Mouse (Mus musculus): ENCODE measurements around the gene Psmg3. TPM values are rescaled to one million over a fixed set of nuclear protein-coding genes. Genes with fewer than 3 reads are reported as not detected.

The Psmg3 gene
- 23.6 and 24.4 TPM in 2 replicates for polyA plus RNA-seq (2012; rRNA removed)

DNA sequence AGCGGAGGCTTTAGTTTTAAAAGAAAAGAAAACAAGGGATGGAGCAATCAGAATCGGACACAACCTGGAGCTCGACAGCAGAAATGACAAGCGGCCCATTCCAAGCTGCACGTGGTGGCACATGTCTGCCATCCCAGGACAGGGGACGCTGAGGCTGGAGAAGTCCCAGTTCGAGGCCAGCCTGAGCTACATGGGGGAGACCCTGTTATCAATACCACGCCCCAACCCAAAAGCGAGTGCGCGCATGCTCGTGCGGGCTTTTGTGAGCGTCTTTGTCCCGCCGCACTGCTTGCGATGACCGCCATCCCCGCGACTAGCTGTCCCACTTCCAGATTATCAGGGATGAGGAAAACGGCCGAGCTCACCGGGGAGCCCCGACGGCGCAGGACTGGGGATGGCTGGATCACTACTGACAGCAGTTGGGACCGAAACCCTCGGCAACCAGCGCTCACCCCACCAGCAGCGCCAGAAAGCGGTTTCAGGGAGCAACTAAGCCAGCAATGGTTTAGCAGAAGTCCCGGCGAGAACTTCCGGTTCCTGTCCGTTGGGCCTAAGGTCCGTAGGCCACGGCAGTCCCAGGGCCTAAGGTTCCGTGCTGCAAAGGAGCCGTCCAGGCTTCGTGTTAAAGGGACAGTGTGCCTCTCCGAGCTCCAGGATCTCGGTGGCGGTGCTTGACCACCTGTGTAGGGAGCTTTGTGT lies at the start of gene Psmg3, which contains the start of gene Gm26938:
Psmg3 (minus strand) TSS at position 529 of the 699 bp plus-strand sequence.
Gm26938 (minus strand) TSS at position 51 of the 699 bp plus-strand sequence.
- peak; percentile 96 for DNase-seq
- TF ChIP-seq CTCF (IDR thresholded peaks at IDR 0.05; ENCODE audit: insufficient read depth, low read length) (no peak), POLR2A (IDR thresholded peaks at IDR 0.05; ENCODE audit: borderline replicate concordance, extremely low read depth, low read depth, low read length) (peak; percentile 90; the same call in 1 of the 2 replicates)
- Histone ChIP-seq H3K4me1 (ENCODE audit: control insufficient read depth, insufficient read depth, low read length) (peaks cover 12% of the 10 kb centered on the region), H3K4me3 (replicated peaks; ENCODE audit: extremely low read depth, low read depth, low read length) (peak within 1 kb of the TSS; percentile 92)
- under 1% methylated on average over 43 of the region's 43 CpGs for WGBS

- 57% methylated on average over 1 of the region's 1 CpGs for WGBS
- Histone ChIP-seq H3K4me3 (replicated peaks; ENCODE audit: extremely low read depth, low read depth, low read length) (no peak overlapping the region), H3K4me1 (ENCODE audit: control insufficient read depth, insufficient read depth, low read length) (no peaks in the 10 kb centered on the region)
- TF ChIP-seq POLR2A (IDR thresholded peaks at IDR 0.05; ENCODE audit: borderline replicate concordance, extremely low read depth, low read depth, low read length) (no peak), CTCF (IDR thresholded peaks at IDR 0.05; ENCODE audit: insufficient read depth, low read length) (no peak)
- peak; percentile 13 for DNase-seq
Observed at GRCm38 (mm10) chr5:139871526-139871925, 44.8 kb upstream of the Psmg3 start.

DNA sequence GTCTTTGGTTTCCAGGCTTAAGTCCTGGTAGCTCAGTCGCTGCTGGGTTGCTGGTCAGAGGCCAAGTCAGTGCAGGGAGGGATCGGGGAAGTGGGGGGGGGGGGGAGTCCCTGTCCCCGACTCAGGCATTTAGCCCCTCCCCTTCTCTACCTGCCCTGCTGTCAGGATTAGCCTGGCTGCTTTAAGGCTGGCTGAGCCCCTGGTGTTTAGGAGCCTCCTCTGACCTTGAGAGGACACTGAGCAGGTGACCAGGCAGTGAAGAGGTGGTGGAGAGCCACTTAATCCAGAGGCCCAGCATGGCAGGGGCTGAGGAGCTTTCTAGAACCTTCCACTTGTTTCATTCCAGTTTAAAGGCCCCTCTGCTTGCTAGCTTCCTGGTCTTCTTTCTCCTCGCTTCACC lies 44.2 kb upstream of the Psmg3 start:
- no peak for TF ChIP-seq CTCF (IDR thresholded peaks at IDR 0.05; ENCODE audit: insufficient read depth, low read length)
- no peak for TF ChIP-seq POLR2A (IDR thresholded peaks at IDR 0.05; ENCODE audit: borderline replicate concordance, extremely low read depth, low read depth, low read length)
- peak; percentile 39 for DNase-seq
- Histone ChIP-seq H3K4me1 (ENCODE audit: control insufficient read depth, insufficient read depth, low read length) (no peaks in the 10 kb centered on the region), H3K4me3 (replicated peaks; ENCODE audit: extremely low read depth, low read depth, low read length) (no peak overlapping the region)
- 14% methylated on average over 4 of the region's 4 CpGs for WGBS

GRCm38 (mm10) chr5:139862759-139863158 lies 36.1 kb upstream of the Psmg3 start:
- Histone ChIP-seq H3K4me3 (replicated peaks; ENCODE audit: extremely low read depth, low read depth, low read length) (no peak overlapping the region), H3K4me1 (ENCODE audit: control insufficient read depth, insufficient read depth, low read length) (no peaks in the 10 kb centered on the region)
- TF ChIP-seq CTCF (IDR thresholded peaks at IDR 0.05; ENCODE audit: insufficient read depth, low read length) (no peak), POLR2A (IDR thresholded peaks at IDR 0.05; ENCODE audit: borderline replicate concordance, extremely low read depth, low read depth, low read length) (no peak)
- peak; percentile 63 for DNase-seq
- WGBS = 12% methylated on average over 4 of the region's 4 CpGs

DNA sequence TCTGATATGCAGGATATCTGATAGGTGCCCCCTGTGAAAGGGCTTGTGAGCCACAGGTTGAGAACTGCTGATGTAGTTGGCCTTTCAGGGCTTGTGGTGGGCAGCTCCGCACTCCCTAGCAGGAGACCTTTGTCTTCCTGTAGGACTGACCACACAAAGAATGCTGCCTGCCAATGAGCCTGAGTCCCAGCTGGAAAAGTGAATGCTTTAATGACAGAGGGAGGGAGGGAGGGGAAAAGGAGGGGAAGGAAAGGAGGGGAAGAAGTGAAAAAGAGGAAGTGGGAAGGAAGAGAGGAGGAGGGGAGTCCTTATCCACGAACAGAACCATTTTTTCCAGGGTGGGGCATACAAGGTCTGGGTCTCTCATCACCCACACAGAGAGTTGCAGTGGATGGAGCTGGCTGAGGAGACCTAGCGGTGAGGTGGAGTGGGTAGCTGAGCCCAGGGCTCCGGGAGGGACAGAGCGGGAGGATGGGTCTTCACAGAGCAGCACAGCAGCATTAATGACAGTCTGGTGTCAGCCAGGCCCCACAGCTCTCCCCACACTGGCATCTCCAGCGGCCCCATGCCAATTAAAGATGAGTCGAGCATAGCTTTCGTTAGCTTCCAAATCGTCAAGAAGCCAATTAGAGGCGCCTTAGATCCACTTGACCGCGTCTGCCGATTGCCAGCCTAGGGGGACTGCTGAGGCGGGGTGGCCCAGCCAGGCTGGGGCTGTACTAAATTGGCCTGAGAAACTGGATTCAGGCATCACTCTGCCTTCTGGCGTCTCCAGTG lies 33.8 kb upstream of the Psmg3 start:
- no peak for DNase-seq
- WGBS = 61% methylated on average over 15 of the region's 15 CpGs
- TF ChIP-seq CTCF (IDR thresholded peaks at IDR 0.05; ENCODE audit: insufficient read depth, low read length) = no peak
- H3K4me1 ChIP-seq (ENCODE audit: control insufficient read depth, insufficient read depth, low read length) = no peaks in the 10 kb centered on the region
- H3K4me3 ChIP-seq (replicated peaks; ENCODE audit: extremely low read depth, low read depth, low read length) = no peak overlapping the region

DNA sequence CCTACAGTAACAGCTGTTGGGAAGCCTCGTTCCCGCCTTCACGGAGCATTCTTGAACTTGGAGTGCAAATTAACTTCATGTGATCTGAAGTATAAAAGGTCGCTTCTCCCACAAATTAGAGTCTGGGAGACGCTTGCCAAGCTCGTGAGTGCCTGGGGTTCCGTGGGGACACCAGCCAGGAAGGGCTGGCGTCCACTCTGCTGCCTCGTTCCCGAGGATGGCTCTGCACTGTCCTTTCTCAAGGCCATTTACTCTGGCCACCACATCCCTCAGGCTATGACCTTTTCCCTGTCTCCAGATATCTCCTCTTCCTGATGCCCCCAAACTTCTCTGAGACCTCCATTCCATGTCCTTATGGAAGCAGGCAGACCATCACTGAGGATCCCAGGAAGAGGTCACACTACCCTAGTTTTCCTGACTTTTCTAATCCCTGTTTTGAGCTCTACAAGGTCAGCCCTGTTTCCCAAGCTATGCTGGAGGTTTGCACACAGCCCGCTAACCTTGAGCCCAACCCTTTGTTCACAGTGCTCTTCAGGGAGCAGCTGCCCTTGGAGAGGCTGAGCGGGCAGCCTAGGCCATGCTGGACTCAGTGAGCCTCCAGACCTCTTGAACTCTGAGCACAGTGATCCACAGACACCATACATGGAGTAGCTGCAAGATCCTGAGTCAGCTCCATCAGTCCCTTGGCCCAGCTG lies 23.1 kb upstream of the Psmg3 start:
- DNase-seq = no peak
- Histone ChIP-seq H3K4me1 (ENCODE audit: control insufficient read depth, insufficient read depth, low read length) (no peaks in the 10 kb centered on the region), H3K4me3 (replicated peaks; ENCODE audit: extremely low read depth, low read depth, low read length) (no peak overlapping the region)
- no peak for TF ChIP-seq CTCF (IDR thresholded peaks at IDR 0.05; ENCODE audit: insufficient read depth, low read length)
- TF ChIP-seq POLR2A (IDR thresholded peaks at IDR 0.05; ENCODE audit: borderline replicate concordance, extremely low read depth, low read depth, low read length) = no peak
- 69% methylated on average over 12 of the region's 12 CpGs for WGBS

DNA sequence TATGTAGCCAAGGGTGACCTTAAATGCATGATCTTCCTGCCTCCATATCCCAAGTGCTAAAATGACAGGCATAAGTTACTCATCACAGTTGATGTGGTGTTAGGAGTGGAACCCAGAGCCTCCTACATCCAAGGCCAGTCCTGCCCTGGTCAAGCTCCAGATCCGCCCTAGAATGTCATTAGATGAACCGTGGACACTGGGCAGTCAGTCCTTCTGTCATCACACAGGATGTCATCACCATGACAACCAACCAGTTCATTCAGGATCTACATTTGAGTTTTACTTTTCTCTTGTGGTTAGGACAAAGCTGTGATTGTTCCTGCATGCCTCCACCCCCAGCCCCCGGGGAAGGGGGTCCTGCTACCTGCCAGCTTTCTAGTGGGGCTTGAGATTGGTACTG lies 12.5 kb upstream of the Psmg3 start:
- TF ChIP-seq CTCF (IDR thresholded peaks at IDR 0.05; ENCODE audit: insufficient read depth, low read length) (no peak), POLR2A (IDR thresholded peaks at IDR 0.05; ENCODE audit: borderline replicate concordance, extremely low read depth, low read depth, low read length) (no peak)
- no peak overlapping the region for H3K4me3 ChIP-seq (replicated peaks; ENCODE audit: extremely low read depth, low read depth, low read length)
- 33% methylated on average over 3 of the region's 3 CpGs for WGBS
- no peak for DNase-seq
- no peaks in the 10 kb centered on the region for H3K4me1 ChIP-seq (ENCODE audit: control insufficient read depth, insufficient read depth, low read length)

- no peak for TF ChIP-seq POLR2A (IDR thresholded peaks at IDR 0.05; ENCODE audit: borderline replicate concordance, extremely low read depth, low read depth, low read length)
- peak; percentile 29; the same call in 1 of the 2 replicates for TF ChIP-seq CTCF (IDR thresholded peaks at IDR 0.05; ENCODE audit: insufficient read depth, low read length)
- 10% methylated on average over 2 of the region's 2 CpGs for WGBS
- H3K4me1 ChIP-seq (ENCODE audit: control insufficient read depth, insufficient read depth, low read length) = no peaks in the 10 kb centered on the region
- no peak overlapping the region for H3K4me3 ChIP-seq (replicated peaks; ENCODE audit: extremely low read depth, low read depth, low read length)
- peak; percentile 57 for DNase-seq
Observed at GRCm38 (mm10) chr5:139838476-139838892, 11.8 kb upstream of the Psmg3 start.

GRCm38 (mm10) chr5:139835706-139836105 lies 9.0 kb upstream of the Psmg3 start:
- WGBS = 81% methylated on average over 7 of the region's 7 CpGs
- Histone ChIP-seq H3K4me3 (replicated peaks; ENCODE audit: extremely low read depth, low read depth, low read length) (no peak overlapping the region), H3K4me1 (ENCODE audit: control insufficient read depth, insufficient read depth, low read length) (no peaks in the 10 kb centered on the region)
- TF ChIP-seq CTCF (IDR thresholded peaks at IDR 0.05; ENCODE audit: insufficient read depth, low read length) (no peak), POLR2A (IDR thresholded peaks at IDR 0.05; ENCODE audit: borderline replicate concordance, extremely low read depth, low read depth, low read length) (no peak)
- DNase-seq = no peak

Measured in lung, adult 2 months (tissue).